Mouse (Mus musculus): ENCODE measurements around the gene Tmem37. TPM values are rescaled to one million over a fixed set of nuclear protein-coding genes. Genes with fewer than 3 reads are reported as not detected.

Tmem37 gene
- polyA plus RNA-seq, 1 experiment from 2014 or later = 15.7 TPM

- Histone ChIP-seq H3K27me3 (ENCODE audit: control insufficient read depth, insufficient read depth, low read length) (no peaks in the 10 kb centered on the region), H3K4me2 (ENCODE audit: low read length) (no peak overlapping the region), H3K4me1 (ENCODE audit: control insufficient read depth in 2 of 2, insufficient read depth in 2 of 2, low read length in 2 of 2) (peaks cover 0 to 4% of the 10 kb centered on the region in 2 experiments; a peak in 3 of 4 replicates), H3K9me3 (ENCODE audit: control insufficient read depth, low read length) (no peaks in the 10 kb centered on the region), H3K27ac (replicated peaks in 1 of 2; ENCODE audit: control insufficient read depth in 1 of 2, insufficient read depth in 1 of 2, low read depth in 2 of 2, low read length in 2 of 2) (no peak overlapping the region), H3K9ac (ENCODE audit: low read length) (no peak overlapping the region), H3K4me3 (ENCODE audit: control insufficient read depth in 1 of 2, insufficient read depth in 1 of 2, low read depth in 1 of 2, low read length in 2 of 2) (no peak overlapping the region), H3K36me3 (ENCODE audit: control insufficient read depth, insufficient read depth, low read length) (no peaks in the 10 kb centered on the region)
- WGBS = 33% methylated on average over 5 of the region's 5 CpGs
- ATAC-seq (ENCODE audit: insufficient number of reproducible peaks, insufficient read depth, low FRiP score, low read depth) = no peak
Measured at GRCm38 (mm10) chr1:120089180-120089579, 15.3 kb upstream of the Tmem37 start.

- Histone ChIP-seq H3K4me3 (ENCODE audit: control insufficient read depth in 1 of 2, insufficient read depth in 1 of 2, low read depth in 1 of 2, low read length in 2 of 2) (no peak overlapping the region), H3K4me1 (ENCODE audit: control insufficient read depth in 2 of 2, insufficient read depth in 2 of 2, low read length in 2 of 2) (peaks cover 14 to 20% of the 10 kb centered on the region in 2 experiments), H3K4me2 (ENCODE audit: low read length) (no peak overlapping the region), H3K36me3 (ENCODE audit: control insufficient read depth, insufficient read depth, low read length) (no peaks in the 10 kb centered on the region), H3K9me3 (ENCODE audit: control insufficient read depth, low read length) (no peaks in the 10 kb centered on the region), H3K9ac (ENCODE audit: low read length) (no peak overlapping the region), H3K27me3 (ENCODE audit: control insufficient read depth, insufficient read depth, low read length) (no peaks in the 10 kb centered on the region), H3K27ac (replicated peaks in 1 of 2; ENCODE audit: control insufficient read depth in 1 of 2, insufficient read depth in 1 of 2, low read depth in 2 of 2, low read length in 2 of 2) (no peak overlapping the region)
- WGBS = 67% methylated on average over 13 of the region's 13 CpGs
- no peak for ATAC-seq (ENCODE audit: insufficient number of reproducible peaks, insufficient read depth, low FRiP score, low read depth)
Measured at GRCm38 (mm10) chr1:120086644-120087043, 12.8 kb upstream of the Tmem37 start.

- Histone ChIP-seq H3K27ac (replicated peaks in 1 of 2; ENCODE audit: control insufficient read depth in 1 of 2, insufficient read depth in 1 of 2, low read depth in 2 of 2, low read length in 2 of 2) (no peak overlapping the region), H3K36me3 (ENCODE audit: control insufficient read depth, insufficient read depth, low read length) (no peaks in the 10 kb centered on the region), H3K4me3 (ENCODE audit: control insufficient read depth in 1 of 2, insufficient read depth in 1 of 2, low read depth in 1 of 2, low read length in 2 of 2) (no peak overlapping the region), H3K9ac (ENCODE audit: low read length) (no peak overlapping the region), H3K9me3 (ENCODE audit: control insufficient read depth, low read length) (no peaks in the 10 kb centered on the region), H3K27me3 (ENCODE audit: control insufficient read depth, insufficient read depth, low read length) (no peaks in the 10 kb centered on the region), H3K4me1 (ENCODE audit: control insufficient read depth in 2 of 2, insufficient read depth in 2 of 2, low read length in 2 of 2) (peaks cover 14 to 20% of the 10 kb centered on the region in 2 experiments), H3K4me2 (ENCODE audit: low read length) (no peak overlapping the region)
- no peak for ATAC-seq (ENCODE audit: insufficient number of reproducible peaks, insufficient read depth, low FRiP score, low read depth)
- 77% methylated on average over 3 of the region's 3 CpGs for WGBS
Measured at GRCm38 (mm10) chr1:120085696-120086095, 11.8 kb upstream of the Tmem37 start.

DNA sequence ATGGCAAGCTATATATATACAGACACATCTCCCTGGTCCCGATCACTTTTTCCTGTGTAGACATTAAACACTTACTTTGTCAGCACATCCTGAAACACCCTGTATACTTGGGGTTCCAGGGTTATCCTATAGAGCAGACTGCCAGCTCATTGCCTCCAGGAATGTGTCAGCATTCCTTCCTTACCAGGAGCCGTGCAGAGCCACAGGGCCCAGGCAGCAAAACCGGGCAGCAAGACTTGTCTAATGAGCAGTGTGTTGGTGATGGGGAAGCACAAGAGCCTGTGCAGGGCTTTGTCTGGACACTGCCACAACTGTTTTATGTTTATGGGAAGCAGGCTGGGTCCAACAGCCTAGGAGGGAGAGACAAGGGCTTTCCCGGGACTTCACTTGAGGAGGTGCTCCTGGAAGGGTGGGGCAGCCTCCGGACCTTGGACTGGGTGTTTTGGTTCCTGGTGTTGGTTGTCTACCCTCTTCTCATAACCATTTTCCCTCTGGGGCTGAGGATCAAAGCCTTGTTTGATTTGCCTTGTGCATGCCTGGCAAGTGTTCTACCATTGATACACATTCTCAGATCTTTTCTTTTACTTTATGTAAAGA lies 10.1 kb upstream of the Tmem37 start:
- H3K27me3 ChIP-seq (ENCODE audit: control insufficient read depth, insufficient read depth, low read length) = no peaks in the 10 kb centered on the region
- ATAC-seq (ENCODE audit: insufficient number of reproducible peaks, insufficient read depth, low FRiP score, low read depth) = peak; percentile 40; the same call in 1 of the 2 replicates
- H3K4me2 ChIP-seq (ENCODE audit: low read length) = no peak overlapping the region
- no peak overlapping the region for H3K4me3 ChIP-seq (ENCODE audit: control insufficient read depth in 1 of 2, insufficient read depth in 1 of 2, low read depth in 1 of 2, low read length in 2 of 2)
- no peaks in the 10 kb centered on the region for H3K9me3 ChIP-seq (ENCODE audit: control insufficient read depth, low read length)
- 24% methylated on average over 5 of the region's 5 CpGs for WGBS
- no peak overlapping the region for H3K9ac ChIP-seq (ENCODE audit: low read length)
- H3K4me1 ChIP-seq (ENCODE audit: control insufficient read depth in 2 of 2, insufficient read depth in 2 of 2, low read length in 2 of 2) = peaks cover 14 to 20% of the 10 kb centered on the region in 2 experiments
- no peaks in the 10 kb centered on the region for H3K36me3 ChIP-seq (ENCODE audit: control insufficient read depth, insufficient read depth, low read length)
- peak overlapping the region in 1 of 2 experiments; percentile 22; a peak in 2 of 4 replicates for H3K27ac ChIP-seq (replicated peaks in 1 of 2; ENCODE audit: control insufficient read depth in 1 of 2, insufficient read depth in 1 of 2, low read depth in 2 of 2, low read length in 2 of 2)

GRCm38 (mm10) chr1:120082957-120083585 lies 9.2 kb upstream of the Tmem37 start:
- Histone ChIP-seq H3K9me3 (ENCODE audit: control insufficient read depth, low read length) (no peaks in the 10 kb centered on the region), H3K27me3 (ENCODE audit: control insufficient read depth, insufficient read depth, low read length) (no peaks in the 10 kb centered on the region), H3K4me1 (ENCODE audit: control insufficient read depth in 2 of 2, insufficient read depth in 2 of 2, low read length in 2 of 2) (peaks cover 14 to 20% of the 10 kb centered on the region in 2 experiments), H3K27ac (replicated peaks in 1 of 2; ENCODE audit: control insufficient read depth in 1 of 2, insufficient read depth in 1 of 2, low read depth in 2 of 2, low read length in 2 of 2) (peak overlapping the region in 1 of 2 experiments; percentile 27; a peak in 1 of 4 replicates), H3K9ac (ENCODE audit: low read length) (peak overlapping the region; percentile 44; the same call in 1 of the 2 replicates), H3K36me3 (ENCODE audit: control insufficient read depth, insufficient read depth, low read length) (no peaks in the 10 kb centered on the region), H3K4me2 (ENCODE audit: low read length) (peak overlapping the region; percentile 48), H3K4me3 (ENCODE audit: control insufficient read depth in 1 of 2, insufficient read depth in 1 of 2, low read depth in 1 of 2, low read length in 2 of 2) (no peak overlapping the region)
- 4% methylated on average over 7 of the region's 7 CpGs for WGBS
- ATAC-seq (ENCODE audit: insufficient number of reproducible peaks, insufficient read depth, low FRiP score, low read depth) = peak; percentile 57

DNA sequence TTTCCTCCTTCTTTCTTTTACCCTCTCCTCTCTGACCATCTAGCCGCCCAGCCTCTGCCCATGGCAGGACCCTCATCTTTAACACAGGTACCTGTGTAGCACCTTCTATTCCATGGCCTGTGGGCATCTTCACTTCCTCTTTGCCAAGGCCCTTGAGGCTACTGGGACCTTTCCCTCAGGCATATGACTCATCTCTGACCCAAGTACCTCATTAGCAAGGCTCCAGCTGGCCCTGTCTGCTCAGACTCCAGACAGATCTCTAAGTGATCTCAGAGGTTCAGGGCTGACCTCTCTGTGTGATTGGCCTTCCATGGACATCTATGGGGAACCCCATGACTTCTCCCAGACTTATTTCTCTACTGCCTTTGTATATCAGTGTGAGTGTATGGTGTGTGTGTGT lies 6.8 kb upstream of the Tmem37 start:
- Histone ChIP-seq H3K27ac (replicated peaks in 1 of 2; ENCODE audit: control insufficient read depth in 1 of 2, insufficient read depth in 1 of 2, low read depth in 2 of 2, low read length in 2 of 2) (no peak overlapping the region), H3K27me3 (ENCODE audit: control insufficient read depth, insufficient read depth, low read length) (no peaks in the 10 kb centered on the region), H3K9me3 (ENCODE audit: control insufficient read depth, low read length) (no peaks in the 10 kb centered on the region), H3K4me2 (ENCODE audit: low read length) (no peak overlapping the region), H3K4me3 (ENCODE audit: control insufficient read depth in 1 of 2, insufficient read depth in 1 of 2, low read depth in 1 of 2, low read length in 2 of 2) (no peak overlapping the region), H3K36me3 (ENCODE audit: control insufficient read depth, insufficient read depth, low read length) (no peaks in the 10 kb centered on the region), H3K9ac (ENCODE audit: low read length) (no peak overlapping the region), H3K4me1 (ENCODE audit: control insufficient read depth in 2 of 2, insufficient read depth in 2 of 2, low read length in 2 of 2) (peaks cover 14 to 17% of the 10 kb centered on the region in 2 experiments)
- no peak for ATAC-seq (ENCODE audit: insufficient number of reproducible peaks, insufficient read depth, low FRiP score, low read depth)
- 73% methylated on average over 1 of the region's 1 CpGs for WGBS

DNA sequence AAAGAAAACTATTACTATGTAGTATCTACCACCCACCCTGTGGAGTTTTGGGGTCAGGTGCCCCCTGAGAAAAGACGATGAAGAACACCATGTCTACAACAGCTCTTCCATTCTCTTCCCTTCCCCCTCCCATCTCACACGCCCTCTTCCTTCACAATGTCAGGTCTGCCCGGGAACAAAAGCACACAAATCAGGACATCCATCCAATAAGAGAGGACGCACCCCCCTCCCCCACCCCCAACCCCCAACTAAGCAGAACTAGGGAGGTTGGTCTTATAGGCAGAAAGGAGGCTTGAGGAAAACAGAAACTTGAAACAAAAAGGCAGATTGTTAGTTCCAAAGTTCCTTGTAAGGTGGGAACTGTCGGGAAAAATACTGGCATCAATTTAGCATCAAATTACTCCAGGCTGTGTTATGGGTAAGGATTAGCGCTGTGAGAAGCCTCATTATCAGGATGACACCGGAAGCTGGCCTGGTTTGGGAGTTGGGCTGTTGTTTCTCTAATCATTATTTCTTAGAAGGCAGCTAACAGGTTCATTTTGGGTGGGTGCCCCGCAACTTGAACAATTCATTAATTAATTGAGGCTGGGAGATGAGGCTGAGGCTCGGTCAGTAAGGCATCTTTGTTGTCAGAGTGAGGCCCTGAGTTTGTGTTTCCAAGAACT lies 4.0 kb upstream of the Tmem37 start:
- Histone ChIP-seq H3K9ac (ENCODE audit: low read length) (no peak overlapping the region), H3K9me3 (ENCODE audit: control insufficient read depth, low read length) (no peaks in the 10 kb centered on the region), H3K27me3 (ENCODE audit: control insufficient read depth, insufficient read depth, low read length) (no peaks in the 10 kb centered on the region), H3K27ac (replicated peaks in 1 of 2; ENCODE audit: control insufficient read depth in 1 of 2, insufficient read depth in 1 of 2, low read depth in 2 of 2, low read length in 2 of 2) (no peak overlapping the region), H3K4me3 (ENCODE audit: control insufficient read depth in 1 of 2, insufficient read depth in 1 of 2, low read depth in 1 of 2, low read length in 2 of 2) (no peak overlapping the region), H3K36me3 (ENCODE audit: control insufficient read depth, insufficient read depth, low read length) (no peaks in the 10 kb centered on the region), H3K4me2 (ENCODE audit: low read length) (no peak overlapping the region), H3K4me1 (ENCODE audit: control insufficient read depth in 2 of 2, insufficient read depth in 2 of 2, low read length in 2 of 2) (peaks cover 14 to 15% of the 10 kb centered on the region in 2 experiments)
- 33% methylated on average over 9 of the region's 9 CpGs for WGBS
- no peak for ATAC-seq (ENCODE audit: insufficient number of reproducible peaks, insufficient read depth, low FRiP score, low read depth)

Measured in heart, embryonic 14.5 days (tissue).